Mouse (Mus musculus) heart, postnatal 0 days (tissue): ENCODE results near the gene Acoxl.

ENCODE experiments used
- CTCF ChIP-seq: IDR thresholded peaks from 2 replicates; pipeline ENCODE4 v1.5.1; 2016; ENCODE audit warnings: antibody characterized with exemption, control low read depth, low read depth
- EP300 ChIP-seq: IDR thresholded peaks from 2 replicates; pipeline ENCODE4 v1.6.1; 2016; ENCODE audit warnings: antibody characterized with exemption, low read depth

GRCm38 (mm10) chr2:128068176-128068575 lies 229.5 kb downstream of the Acoxl start:
- TF ChIP-seq CTCF (no peak), EP300 (no peak)
